Comparison of ENCODE assay signal across 18 mouse cellular contexts in genomic region chr9:116831386-116831785, GRCm38 (mm10).
DNase-seq lines count a peak whose midpoint lies in the region; ATAC-seq and TF ChIP-seq lines count a peak whose summit lies in the region.
"Had no signal": no experiment of that assay in that cellular context is flagged by ENCODE, and none has a peak within 500 bp of the region (broad histone marks: within the 10 kb centered on the region; RNA-seq: fewer than 3 reads in every experiment).

No protein-coding gene starts in this region.

- no peak for ATAC-seq in kidney, embryonic 14.5 days (ENCODE audit: low FRiP score, low TSS enrichment)
- no peak; the same call in 1 of the 2 replicates for ATAC-seq in lung, embryonic 14.5 days (ENCODE audit: insufficient read depth)
- ATAC-seq: forebrain, embryonic 13.5 days had no signal

- TF ChIP-seq CTCF in kidney, adult 2 months (conservative IDR thresholded peaks at IDR 0.05; ENCODE audit: insufficient read depth, insufficient read length, low read depth, low read length): no peak
- no peak for TF ChIP-seq CTCF in lung, embryonic 14.5 days (IDR thresholded peaks at IDR 0.05; ENCODE audit: low read depth)
- TF ChIP-seq CTCF in bone marrow macrophage, adult 2 months (IDR thresholded peaks at IDR 0.05; ENCODE audit: low read depth, low read length): no peak

- no peaks in the 10 kb centered on the region for H3K9me3 ChIP-seq in kidney, embryonic 14.5 days (ENCODE audit: control insufficient read depth, low read length)
- no peaks in the 10 kb centered on the region for H3K9me3 ChIP-seq in lung, embryonic 14.5 days (ENCODE audit: low read depth, low read length)
- H3K9me3 ChIP-seq: forebrain, embryonic 13.5 days; hindbrain, embryonic 15.5 days; kidney, embryonic 15.5 days had no signal

- H3K36me3 ChIP-seq in kidney, adult 2 months (ENCODE audit: control insufficient read depth, insufficient read depth, low read length): no peaks in the 10 kb centered on the region
- no peaks in the 10 kb centered on the region for H3K36me3 ChIP-seq in kidney, embryonic 14.5 days (ENCODE audit: control insufficient read depth, insufficient read depth, low read length)
- H3K36me3 ChIP-seq in lung, embryonic 14.5 days (ENCODE audit: insufficient read depth): no peaks in the 10 kb centered on the region
- H3K36me3 ChIP-seq: hindbrain, embryonic 15.5 days; kidney, embryonic 15.5 days had no signal

- H3K4me3 ChIP-seq in kidney, adult 2 months (ENCODE audit: insufficient read depth, low read depth, low read length): no peak overlapping the region
- no peak overlapping the region for H3K4me3 ChIP-seq in kidney, embryonic 14.5 days (ENCODE audit: low read length)
- H3K4me3 ChIP-seq in lung, embryonic 14.5 days (ENCODE audit: low read depth, low read length): no peak overlapping the region
- H3K4me3 ChIP-seq in bone marrow macrophage, adult 2 months (ENCODE audit: insufficient read depth, low read length): no peak overlapping the region
- H3K4me3 ChIP-seq: forebrain, embryonic 13.5 days; gastrocnemius, adult 2 months; hindbrain, embryonic 15.5 days; kidney, embryonic 15.5 days had no signal

- no peak for TF ChIP-seq POLR2A in kidney, adult 2 months (IDR thresholded peaks at IDR 0.05; ENCODE audit: low read depth, low read length)
- no peak for TF ChIP-seq POLR2A in bone marrow macrophage, adult 2 months (IDR thresholded peaks at IDR 0.05; ENCODE audit: borderline replicate concordance, low read depth, low read length)

- no peak overlapping the region for H3K9ac ChIP-seq in kidney, embryonic 14.5 days (ENCODE audit: low read depth, low read length)
- H3K9ac ChIP-seq in lung, embryonic 14.5 days: no peak overlapping the region
- H3K9ac ChIP-seq: forebrain, embryonic 13.5 days; hindbrain, embryonic 15.5 days; kidney, embryonic 15.5 days; liver, embryonic 14.5 days had no signal

- WGBS in kidney, adult 2 months: 47% methylated on average over 5 of the region's 5 CpGs
- WGBS in kidney, embryonic 14.5 days: 79% methylated on average over 5 of the region's 5 CpGs
- 59% methylated on average over 5 of the region's 5 CpGs for WGBS in lung, embryonic 14.5 days

- intact Hi-C loops in heart, postnatal 25 days (cut with DNase I): no loop called here
- intact Hi-C loops in left cerebral cortex, postnatal 25 days (cut with DNase I): no loop called here

- no peaks in the 10 kb centered on the region for H3K27me3 ChIP-seq in kidney, adult 2 months (replicated peaks; ENCODE audit: control insufficient read depth, insufficient read depth, low read length)
- H3K27me3 ChIP-seq in kidney, embryonic 14.5 days (ENCODE audit: control insufficient read depth, insufficient read depth, low read length): no peaks in the 10 kb centered on the region
- no peaks in the 10 kb centered on the region for H3K27me3 ChIP-seq in lung, embryonic 14.5 days (ENCODE audit: insufficient read depth, low read length)
- H3K27me3 ChIP-seq: forebrain, embryonic 13.5 days; hindbrain, embryonic 15.5 days; kidney, embryonic 15.5 days had no signal

- no peaks in the 10 kb centered on the region for H3K4me1 ChIP-seq in kidney, adult 2 months (ENCODE audit: control insufficient read depth, insufficient read depth, low read length)
- no peaks in the 10 kb centered on the region for H3K4me1 ChIP-seq in kidney, embryonic 14.5 days (ENCODE audit: control insufficient read depth, insufficient read depth, low read length)
- H3K4me1 ChIP-seq in lung, embryonic 14.5 days (ENCODE audit: insufficient read depth): no peaks in the 10 kb centered on the region
- peaks cover 3% of the 10 kb centered on the region; the same call in 1 of the 2 replicates for H3K4me1 ChIP-seq in bone marrow macrophage, adult 2 months (ENCODE audit: control insufficient read depth, insufficient read depth, low read length)
- H3K4me1 ChIP-seq: forebrain, embryonic 13.5 days had no signal

- peak; percentile 38 to 47 for DNase-seq in heart, adult 18-20 months
- no peak for DNase-seq in heart, postnatal 25 days (ENCODE audit: low spot score)
- peak; percentile 48 for DNase-seq in kidney, adult 2 months
- peak; percentile 55 for DNase-seq in lung, embryonic 14.5 days
- DNase-seq in lung, postnatal 4 days: no peak
- DNase-seq in left cerebral cortex, postnatal 25 days (ENCODE audit: low spot score in 2 of 2): no peak
- DNase-seq: adrenal gland, postnatal 14 days; cerebellum, adult 8-10 months; cerebellum, postnatal 36 days; embryo, embryonic 11 days; gastrocnemius, adult 2 months had no signal

- H3K4me2 ChIP-seq in kidney, embryonic 14.5 days (replicated peaks; ENCODE audit: low read depth, low read length): no peak overlapping the region
- no peak overlapping the region for H3K4me2 ChIP-seq in lung, embryonic 14.5 days
- H3K4me2 ChIP-seq: forebrain, embryonic 13.5 days; hindbrain, embryonic 15.5 days; kidney, embryonic 15.5 days had no signal

- H3K27ac ChIP-seq in kidney, adult 2 months (ENCODE audit: insufficient read depth, low read depth, low read length): no peak overlapping the region
- H3K27ac ChIP-seq in kidney, embryonic 14.5 days (ENCODE audit: low read depth, low read length): no peak overlapping the region
- no peak overlapping the region for H3K27ac ChIP-seq in lung, embryonic 14.5 days (ENCODE audit: low read depth)
- 0 out of 2 replicates have a peak overlapping the region, but pooled peaks have one; percentile 14 for H3K27ac ChIP-seq in bone marrow macrophage, adult 2 months (ENCODE audit: insufficient read depth, low read depth, low read length)
- H3K27ac ChIP-seq: forebrain, embryonic 13.5 days; gastrocnemius, adult 2 months; hindbrain, embryonic 15.5 days; kidney, embryonic 15.5 days; liver, embryonic 14.5 days; macrophage had no signal

Comparison
In these comparisons a context has a peak if more than half of its experiments do, and no peak if none do; other contexts are left out.
1. DNase-seq: peak in heart, adult 18-20 months (2 of 2), kidney, adult 2 months (single experiment) and lung, embryonic 14.5 days (single experiment); none in heart, postnatal 25 days (single experiment), lung, postnatal 4 days (0 of 2) and left cerebral cortex, postnatal 25 days (0 of 2).